Mouse (Mus musculus): ENCODE data around the gene Cd300lf. TPM values are rescaled to one million over a fixed set of nuclear protein-coding genes. Genes with fewer than 3 reads are reported as not detected.

Cd300lf gene
- polyA plus RNA-seq, 1 experiment from 2014 or later, result 0.52 TPM

DNA sequence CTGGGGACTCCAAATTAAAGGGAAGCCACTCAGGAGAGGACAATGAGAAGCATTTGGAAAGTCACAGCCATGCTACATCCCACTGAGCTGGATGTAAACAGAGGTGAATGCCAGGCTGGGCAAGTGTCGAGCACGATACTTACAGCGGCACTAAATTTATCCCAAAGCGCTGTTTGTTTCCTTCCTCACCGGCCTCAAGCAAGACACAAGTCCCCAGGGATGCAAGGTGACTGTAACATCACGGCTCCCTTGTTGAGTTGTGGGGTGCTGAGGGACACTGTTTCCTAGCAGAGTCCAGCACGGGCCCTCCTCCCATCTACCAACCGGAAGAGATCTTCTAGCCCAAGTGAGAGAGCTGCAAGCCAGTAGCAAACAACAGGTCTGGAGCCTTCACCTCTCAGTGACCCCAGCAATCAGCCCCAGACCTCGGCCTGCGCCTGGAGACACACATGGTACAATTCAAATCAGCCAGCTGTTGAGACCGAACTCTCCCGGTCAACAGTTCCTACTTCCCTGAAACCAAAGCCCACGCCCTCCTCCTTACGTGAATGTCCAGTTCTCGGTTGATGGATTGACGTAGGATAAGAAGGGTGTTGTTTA lies 34.5 kb downstream of the Cd300lf start:
- Histone ChIP-seq H3K4me1 (ENCODE audit: insufficient read depth, low read length) (no peaks in the 10 kb centered on the region), H3K9ac (replicated peaks; ENCODE audit: low read length) (no peak overlapping the region), H3K27me3 (ENCODE audit: insufficient read depth, low read length) (no peaks in the 10 kb centered on the region), H3K9me3 (ENCODE audit: low read length) (no peaks in the 10 kb centered on the region), H3K27ac (ENCODE audit: low read length) (no peak overlapping the region), H3K4me3 (ENCODE audit: low read length) (no peak overlapping the region), H3K4me2 (replicated peaks; ENCODE audit: low read depth, low read length) (no peak overlapping the region), H3K36me3 (ENCODE audit: insufficient read depth, low read length) (no peaks in the 10 kb centered on the region)
- no peak for ATAC-seq (ENCODE audit: low FRiP score, low TSS enrichment)
- 30% methylated on average over 16 of the region's 16 CpGs for WGBS

DNA sequence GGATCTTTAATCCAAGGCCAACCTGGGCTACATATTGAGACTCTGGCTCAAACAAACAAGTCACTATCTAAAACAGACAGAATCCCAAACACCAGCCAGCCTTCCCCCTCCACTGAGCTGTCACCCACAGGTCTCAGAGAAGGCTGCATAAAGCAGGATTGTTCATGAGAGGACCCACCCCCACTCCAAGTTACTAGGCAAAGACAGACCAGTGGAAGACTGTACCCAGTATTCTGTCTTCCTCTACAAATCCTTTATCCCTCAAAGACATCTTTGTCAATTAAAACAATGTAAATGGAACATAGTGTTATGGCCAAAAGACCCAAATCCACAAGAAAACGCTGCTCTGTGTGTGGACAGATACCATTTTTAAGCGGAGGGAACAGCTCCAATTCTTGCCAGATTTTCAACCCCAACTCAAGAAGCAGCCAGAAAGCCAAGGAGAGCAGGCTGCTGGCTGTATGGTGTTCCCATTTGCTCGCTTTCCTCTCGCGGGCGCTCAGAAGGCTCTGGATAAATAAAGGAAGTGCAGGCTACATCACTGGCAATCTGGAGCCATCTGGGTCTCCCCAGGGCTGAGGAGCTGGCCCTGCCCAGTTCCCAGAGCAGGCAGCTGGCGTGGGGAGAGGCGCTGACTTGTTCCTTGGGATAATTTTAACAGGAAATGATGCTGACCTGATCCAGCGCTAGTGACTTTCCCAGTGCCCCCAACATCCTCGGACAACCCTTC lies 35.4 kb downstream of the Cd300lf start:
- Histone ChIP-seq H3K27ac (ENCODE audit: low read length) (no peak overlapping the region), H3K4me3 (ENCODE audit: low read length) (no peak overlapping the region), H3K9me3 (ENCODE audit: low read length) (peaks cover 2% of the 10 kb centered on the region), H3K4me1 (ENCODE audit: insufficient read depth, low read length) (no peaks in the 10 kb centered on the region), H3K4me2 (replicated peaks; ENCODE audit: low read depth, low read length) (no peak overlapping the region), H3K9ac (replicated peaks; ENCODE audit: low read length) (no peak overlapping the region), H3K36me3 (ENCODE audit: insufficient read depth, low read length) (no peaks in the 10 kb centered on the region), H3K27me3 (ENCODE audit: insufficient read depth, low read length) (no peaks in the 10 kb centered on the region)
- ATAC-seq (ENCODE audit: low FRiP score, low TSS enrichment), result no peak
- 55% methylated on average over 10 of the region's 10 CpGs for WGBS

DNA sequence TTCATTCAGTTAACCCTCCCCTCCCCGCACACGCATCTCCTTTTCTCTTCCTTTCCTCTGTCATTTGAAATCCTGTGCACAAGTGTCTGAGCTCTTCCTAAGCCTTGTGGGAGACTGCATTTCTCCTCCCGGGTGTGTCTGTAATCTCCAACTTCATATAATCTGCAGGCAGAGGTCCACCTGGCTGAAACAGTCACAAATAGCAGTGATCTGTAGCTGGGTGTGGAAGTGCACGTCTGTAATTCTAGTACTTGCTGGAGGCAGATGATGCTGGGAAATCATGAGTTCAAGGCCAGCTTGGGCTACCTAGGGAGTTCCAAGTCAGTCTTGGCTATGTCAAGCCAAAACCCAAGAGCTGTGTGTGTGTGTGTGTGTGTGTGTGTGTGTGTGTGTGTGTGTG lies 41.7 kb downstream of the Cd300lf start:
- no peaks in the 10 kb centered on the region for H3K36me3 ChIP-seq (ENCODE audit: insufficient read depth, low read length)
- no peak overlapping the region for H3K27ac ChIP-seq (ENCODE audit: low read length)
- H3K27me3 ChIP-seq (ENCODE audit: insufficient read depth, low read length), result peaks cover 27% of the 10 kb centered on the region
- H3K9ac ChIP-seq (replicated peaks; ENCODE audit: low read length), result no peak overlapping the region
- 19% methylated on average over 4 of the region's 4 CpGs for WGBS
- no peak for ATAC-seq (ENCODE audit: low FRiP score, low TSS enrichment)
- no peak overlapping the region; the same call in 1 of the 2 replicates for H3K4me2 ChIP-seq (replicated peaks; ENCODE audit: low read depth, low read length)
- H3K4me3 ChIP-seq (ENCODE audit: low read length), result no peak overlapping the region
- peaks cover 6% of the 10 kb centered on the region for H3K9me3 ChIP-seq (ENCODE audit: low read length)
- H3K4me1 ChIP-seq (ENCODE audit: insufficient read depth, low read length), result 0 out of 2 replicates have a peak, but pooled peaks cover 4% of the 10 kb centered on the region

DNA sequence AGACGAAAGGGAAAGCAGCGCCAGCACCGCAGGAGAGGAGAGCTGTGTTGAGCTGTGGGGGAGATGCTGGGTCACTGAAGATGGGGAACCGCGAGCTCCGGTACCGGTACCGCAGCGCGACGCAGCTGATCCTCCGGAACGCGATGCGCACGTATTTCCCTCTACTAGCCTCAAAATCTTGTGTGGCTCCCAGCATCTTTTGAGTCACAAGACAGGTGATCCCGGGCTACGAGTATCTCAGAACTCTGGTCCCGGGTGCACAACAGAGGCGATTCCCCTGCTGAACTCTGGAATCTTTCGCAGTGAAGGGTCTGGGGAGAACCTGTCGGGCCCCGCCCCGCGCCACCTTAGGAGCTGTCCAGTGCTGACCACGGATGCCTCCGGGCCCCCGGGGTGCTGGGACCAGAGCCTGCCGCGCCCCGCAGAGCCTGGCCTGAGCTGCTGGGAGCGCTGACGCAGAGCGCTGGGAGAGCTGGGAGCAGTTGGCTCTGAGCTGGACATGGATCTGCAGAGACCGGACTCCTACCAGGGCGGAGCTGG lies 42.4 kb downstream of the Cd300lf start, which contains the start of gene Rab37:
TSS of gene Rab37 (plus strand) at position 70 of the 540 bp plus-strand sequence.
- Histone ChIP-seq H3K4me3 (ENCODE audit: low read length) (no peak within 1 kb of the TSS), H3K27me3 (ENCODE audit: insufficient read depth, low read length) (peaks cover 27% of the 10 kb centered on the region), H3K9ac (replicated peaks; ENCODE audit: low read length) (no peak within 1 kb of the TSS), H3K27ac (ENCODE audit: low read length) (no peak within 1 kb of the TSS), H3K9me3 (ENCODE audit: low read length) (peaks cover 6% of the 10 kb centered on the region), H3K4me2 (replicated peaks; ENCODE audit: low read depth, low read length) (peak within 1 kb of the TSS; percentile 1; the same call in 1 of the 2 replicates), H3K36me3 (ENCODE audit: insufficient read depth, low read length) (no peaks in the 10 kb centered on the region), H3K4me1 (ENCODE audit: insufficient read depth, low read length) (0 out of 2 replicates have a peak, but pooled peaks cover 4% of the 10 kb centered on the region)
- WGBS, result 2% methylated on average over 36 of the region's 36 CpGs
- peak; percentile 71 for ATAC-seq (ENCODE audit: low FRiP score, low TSS enrichment)

DNA sequence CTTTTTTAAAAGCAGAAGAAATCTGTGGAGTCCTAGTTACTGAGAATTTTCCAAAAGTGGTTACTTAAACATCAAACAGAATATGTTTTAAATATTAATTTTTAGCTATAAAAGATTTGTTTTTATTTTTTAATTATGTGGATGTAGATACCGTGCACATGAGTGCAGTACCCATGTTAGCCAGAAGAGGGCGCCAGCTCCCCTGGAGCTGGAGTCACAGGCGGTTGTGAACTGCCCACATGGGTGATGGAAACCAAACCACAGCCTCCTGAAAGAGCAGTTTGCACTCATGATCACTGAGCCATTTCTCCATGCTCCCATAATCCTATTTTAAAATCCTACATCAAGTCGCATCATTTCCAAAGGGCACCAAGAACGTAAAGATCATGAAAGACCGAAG lies 43.9 kb downstream of the Cd300lf start:
- 71% methylated on average over 6 of the region's 6 CpGs for WGBS
- H3K27ac ChIP-seq (ENCODE audit: low read length), result no peak overlapping the region
- H3K27me3 ChIP-seq (ENCODE audit: insufficient read depth, low read length), result peaks cover 34% of the 10 kb centered on the region
- no peak overlapping the region for H3K9ac ChIP-seq (replicated peaks; ENCODE audit: low read length)
- ATAC-seq (ENCODE audit: low FRiP score, low TSS enrichment), result no peak
- peaks cover 6% of the 10 kb centered on the region for H3K9me3 ChIP-seq (ENCODE audit: low read length)
- H3K4me3 ChIP-seq (ENCODE audit: low read length), result no peak overlapping the region
- no peak overlapping the region for H3K4me2 ChIP-seq (replicated peaks; ENCODE audit: low read depth, low read length)
- H3K36me3 ChIP-seq (ENCODE audit: insufficient read depth, low read length), result no peaks in the 10 kb centered on the region
- H3K4me1 ChIP-seq (ENCODE audit: insufficient read depth, low read length), result 0 out of 2 replicates have a peak, but pooled peaks cover 4% of the 10 kb centered on the region

DNA sequence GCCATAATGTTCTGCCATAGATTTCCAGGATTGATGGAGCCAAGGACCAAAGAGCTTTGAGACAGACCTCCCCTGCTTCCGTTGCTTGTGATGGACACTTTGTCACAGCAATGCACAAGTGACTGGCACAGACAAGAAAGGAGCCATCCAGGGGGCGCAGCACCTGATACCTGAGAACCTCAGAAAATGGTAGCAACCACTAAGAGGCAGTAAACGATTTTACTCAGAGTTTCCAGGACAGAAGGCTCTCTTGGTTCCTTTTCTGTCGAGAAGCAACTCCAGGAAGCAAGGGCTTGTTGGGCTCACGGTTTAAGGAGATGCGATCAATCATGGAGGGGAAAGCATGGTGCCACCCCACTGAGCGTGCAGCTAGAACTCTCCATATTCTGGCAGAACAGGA lies 47.6 kb downstream of the Cd300lf start:
- no peak overlapping the region for H3K4me2 ChIP-seq (replicated peaks; ENCODE audit: low read depth, low read length)
- H3K27ac ChIP-seq (ENCODE audit: low read length), result no peak overlapping the region
- peaks cover 29% of the 10 kb centered on the region for H3K27me3 ChIP-seq (ENCODE audit: insufficient read depth, low read length)
- WGBS, result 52% methylated on average over 7 of the region's 7 CpGs
- no peaks in the 10 kb centered on the region for H3K4me1 ChIP-seq (ENCODE audit: insufficient read depth, low read length)
- no peak for ATAC-seq (ENCODE audit: low FRiP score, low TSS enrichment)
- H3K9me3 ChIP-seq (ENCODE audit: low read length), result no peaks in the 10 kb centered on the region
- no peak overlapping the region for H3K4me3 ChIP-seq (ENCODE audit: low read length)
- no peaks in the 10 kb centered on the region for H3K36me3 ChIP-seq (ENCODE audit: insufficient read depth, low read length)
- no peak overlapping the region for H3K9ac ChIP-seq (replicated peaks; ENCODE audit: low read length)

DNA sequence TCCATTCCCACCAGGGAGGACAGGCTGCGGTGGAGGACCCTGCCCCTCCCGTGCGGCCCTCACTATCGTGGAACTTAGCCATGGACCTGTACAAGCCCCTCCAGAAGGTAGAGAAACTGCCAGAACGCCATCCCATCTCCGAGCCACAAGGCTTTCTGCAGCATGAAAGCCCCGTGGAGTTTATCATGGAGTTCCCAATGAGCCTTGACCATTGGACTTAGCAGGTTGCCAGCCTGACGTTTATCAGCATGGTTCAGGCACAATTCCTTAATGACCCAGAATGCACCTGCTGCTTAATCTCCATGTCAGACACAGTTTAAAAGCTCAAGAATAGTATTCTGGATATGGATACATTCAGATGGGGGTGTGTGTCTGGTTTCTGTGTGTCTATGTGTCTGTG lies 48.7 kb downstream of the Cd300lf start:
- WGBS, result 69% methylated on average over 8 of the region's 8 CpGs
- Histone ChIP-seq H3K27ac (ENCODE audit: low read length) (no peak overlapping the region), H3K27me3 (ENCODE audit: insufficient read depth, low read length) (peaks cover 18% of the 10 kb centered on the region), H3K9ac (replicated peaks; ENCODE audit: low read length) (no peak overlapping the region), H3K4me2 (replicated peaks; ENCODE audit: low read depth, low read length) (no peak overlapping the region), H3K9me3 (ENCODE audit: low read length) (no peaks in the 10 kb centered on the region), H3K4me1 (ENCODE audit: insufficient read depth, low read length) (no peaks in the 10 kb centered on the region), H3K36me3 (ENCODE audit: insufficient read depth, low read length) (no peaks in the 10 kb centered on the region), H3K4me3 (ENCODE audit: low read length) (no peak overlapping the region)
- no peak for ATAC-seq (ENCODE audit: low FRiP score, low TSS enrichment)

DNA sequence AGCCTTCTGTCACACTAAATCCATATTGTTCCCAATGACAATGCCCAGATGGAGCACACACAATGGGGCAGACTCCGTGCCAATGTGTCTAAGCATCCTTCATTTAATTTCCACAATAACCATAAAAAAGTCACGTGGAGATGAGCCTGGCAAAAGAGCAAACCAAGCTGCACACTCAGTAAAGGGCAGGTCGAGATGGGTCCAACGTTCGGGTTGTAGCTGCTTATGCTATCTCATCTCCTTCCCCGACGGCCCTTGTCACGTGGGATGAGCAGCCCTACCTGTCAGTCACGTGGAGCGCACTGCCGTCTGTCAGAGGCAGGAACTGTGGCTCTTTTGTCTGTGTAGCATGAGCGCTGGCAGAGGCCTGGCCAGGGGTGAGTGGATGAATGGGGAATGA lies 49.2 kb downstream of the Cd300lf start:
- H3K9ac ChIP-seq (replicated peaks; ENCODE audit: low read length), result no peak overlapping the region
- 40% methylated on average over 12 of the region's 12 CpGs for WGBS
- H3K4me3 ChIP-seq (ENCODE audit: low read length), result no peak overlapping the region
- no peaks in the 10 kb centered on the region for H3K9me3 ChIP-seq (ENCODE audit: low read length)
- H3K4me2 ChIP-seq (replicated peaks; ENCODE audit: low read depth, low read length), result no peak overlapping the region
- H3K27ac ChIP-seq (ENCODE audit: low read length), result no peak overlapping the region
- peaks cover 18% of the 10 kb centered on the region for H3K27me3 ChIP-seq (ENCODE audit: insufficient read depth, low read length)
- H3K36me3 ChIP-seq (ENCODE audit: insufficient read depth, low read length), result no peaks in the 10 kb centered on the region
- ATAC-seq (ENCODE audit: low FRiP score, low TSS enrichment), result no peak
- H3K4me1 ChIP-seq (ENCODE audit: insufficient read depth, low read length), result no peaks in the 10 kb centered on the region

DNA sequence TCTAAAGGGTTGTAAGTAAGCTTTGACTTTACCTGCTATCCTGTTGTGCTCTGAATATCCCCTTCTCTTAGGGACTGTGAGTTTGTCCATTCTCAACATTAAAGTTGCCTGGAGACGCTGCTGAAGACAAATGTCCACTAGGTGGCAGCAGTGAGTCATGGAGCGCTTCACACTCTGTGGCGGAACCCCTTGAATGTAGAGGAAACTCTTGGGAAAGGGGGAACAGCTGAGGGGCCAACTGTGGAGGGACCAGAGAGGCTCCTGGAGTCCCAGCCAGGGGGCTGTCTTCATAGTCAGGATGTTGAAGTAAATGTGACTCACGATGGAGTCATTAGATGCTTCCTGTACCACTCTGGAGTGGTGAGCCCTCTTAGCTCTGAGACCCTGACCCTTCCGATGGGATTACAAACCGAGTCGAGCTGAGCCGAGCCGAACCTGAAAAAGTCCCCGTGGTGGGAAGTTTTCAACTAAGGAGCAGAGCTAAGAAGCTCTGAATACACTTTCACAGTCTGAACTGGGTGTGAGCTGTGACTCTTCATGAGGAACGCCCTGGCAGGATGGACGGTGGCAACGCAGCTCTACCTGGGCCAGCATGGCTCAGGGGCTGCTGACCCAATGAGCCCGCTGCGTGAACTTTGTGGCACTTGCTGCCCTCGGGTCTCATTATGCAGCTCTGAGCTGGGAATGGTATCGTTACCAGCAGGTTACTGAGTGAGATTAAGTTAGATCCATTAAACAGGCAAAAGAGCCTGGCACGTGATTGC lies 50.2 kb downstream of the Cd300lf start:
- ATAC-seq (ENCODE audit: low FRiP score, low TSS enrichment), result peak; percentile 58; the same call in 1 of the 2 replicates
- H3K27ac ChIP-seq (ENCODE audit: low read length), result no peak overlapping the region
- no peak overlapping the region for H3K4me2 ChIP-seq (replicated peaks; ENCODE audit: low read depth, low read length)
- no peaks in the 10 kb centered on the region for H3K4me1 ChIP-seq (ENCODE audit: insufficient read depth, low read length)
- no peak overlapping the region for H3K9ac ChIP-seq (replicated peaks; ENCODE audit: low read length)
- H3K9me3 ChIP-seq (ENCODE audit: low read length), result no peaks in the 10 kb centered on the region
- H3K27me3 ChIP-seq (ENCODE audit: insufficient read depth, low read length), result peaks cover 18% of the 10 kb centered on the region; the same call in 1 of the 2 replicates
- H3K4me3 ChIP-seq (ENCODE audit: low read length), result no peak overlapping the region
- no peaks in the 10 kb centered on the region for H3K36me3 ChIP-seq (ENCODE audit: insufficient read depth, low read length)
- WGBS, result 43% methylated on average over 18 of the region's 18 CpGs
